Mouse (Mus musculus) spleen, adult 18-20 months (tissue): ENCODE data around the gene Plch1.

Experiments
- DNase-seq, 2 experiments: peaks; one replicate each; pipeline ENCODE4 v3.0.0; 2022; ENCODE audit warnings: mixed read lengths in 2 of 2

The Plch1 gene

GRCm38 (mm10) chr3:63899309-63899695, at the start of gene Plch1:
Plch1 (minus strand) TSS chr3:63899472.
- DNase-seq, result peak in 1 of 2 experiments; percentile 9

- no peak for DNase-seq
Observed at GRCm38 (mm10) chr3:63941204-63941850, 42.1 kb upstream of the Plch1 start.

- no peak for DNase-seq
Observed at GRCm38 (mm10) chr3:63938928-63939327, 39.7 kb upstream of the Plch1 start.

GRCm38 (mm10) chr3:63928878-63929859, 29.9 kb upstream of the Plch1 start, which contains the start of gene E130311K13Rik:
E130311K13Rik (minus strand) TSS chr3:63929472.
- peak; percentile 75 to 93 for DNase-seq

GRCm38 (mm10) chr3:63919634-63920033, 20.4 kb upstream of the Plch1 start:
- DNase-seq, result peak in 1 of 2 experiments; percentile 48

- DNase-seq, result no peak
Observed at GRCm38 (mm10) chr3:63910301-63910700, 11.0 kb upstream of the Plch1 start.

GRCm38 (mm10) chr3:63905241-63905640, 6.0 kb upstream of the Plch1 start:
- DNase-seq, result no peak

- DNase-seq, result no peak
Observed at GRCm38 (mm10) chr3:63904157-63904556, 4.9 kb upstream of the Plch1 start.

GRCm38 (mm10) chr3:63900021-63900571, 824 bp upstream of the Plch1 start:
- no peak for DNase-seq

GRCm38 (mm10) chr3:63898581-63899308, 527 bp downstream of the Plch1 start:
- peak; percentile 9 to 48 for DNase-seq

- DNase-seq, result no peak
Observed at GRCm38 (mm10) chr3:63897177-63897576, 2.1 kb downstream of the Plch1 start.

GRCm38 (mm10) chr3:63896303-63896702, 3.0 kb downstream of the Plch1 start:
- DNase-seq, result no peak

- no peak for DNase-seq
Observed at GRCm38 (mm10) chr3:63895786-63896185, 3.5 kb downstream of the Plch1 start.

GRCm38 (mm10) chr3:63893677-63894076, 5.6 kb downstream of the Plch1 start:
- peak in 1 of 2 experiments; percentile 1 for DNase-seq

GRCm38 (mm10) chr3:63892154-63892553, 7.1 kb downstream of the Plch1 start:
- DNase-seq, result no peak

- DNase-seq, result no peak
Observed at GRCm38 (mm10) chr3:63881065-63881464, 18.2 kb downstream of the Plch1 start.

- no peak for DNase-seq
Observed at GRCm38 (mm10) chr3:63878995-63879666, 20.1 kb downstream of the Plch1 start.

GRCm38 (mm10) chr3:63872818-63873217, 26.5 kb downstream of the Plch1 start:
- DNase-seq, result no peak

- DNase-seq, result no peak
Observed at GRCm38 (mm10) chr3:63871249-63871648, 28.0 kb downstream of the Plch1 start.

- DNase-seq, result no peak
Observed at GRCm38 (mm10) chr3:63868285-63868684, 31.0 kb downstream of the Plch1 start.

GRCm38 (mm10) chr3:63865069-63865468, 34.2 kb downstream of the Plch1 start:
- no peak for DNase-seq

- DNase-seq, result no peak
Observed at GRCm38 (mm10) chr3:63862716-63863115, 36.6 kb downstream of the Plch1 start.
